Mouse (Mus musculus) G1E-ER4 (cell line): Measurements from ENCODE around the gene Bbs9. TPM values are rescaled to one million over a fixed set of nuclear protein-coding genes. Genes with fewer than 3 reads are reported as not detected.

Experiments used
- GATA1 ChIP-seq: IDR thresholded peaks from one replicate; pipeline ENCODE4 v1.8.0; 2012; ENCODE audit warnings: low read length, inconsistent platforms
- polyA plus RNA-seq: library from polyadenylated mRNA; stranded (reverse); fragments of >175 nt; gene quantifications from 2 replicates; pipeline ENCODE4 v1.2.3, GENCODE M21; 2012

The Bbs9 gene
- polyA plus RNA-seq, 1 experiment = 0.65 TPM

GRCm38 (mm10) chr9:22544349-22545341 is 69.1 kb downstream of the Bbs9 start:
- TF ChIP-seq GATA1 = no peak

GRCm38 (mm10) chr9:22551273-22551672 is 75.8 kb downstream of the Bbs9 start:
- TF ChIP-seq GATA1 = no peak

GRCm38 (mm10) chr9:22556076-22556475 is 80.6 kb downstream of the Bbs9 start:
- TF ChIP-seq GATA1 = no peak

GRCm38 (mm10) chr9:22557467-22557866 is 82.0 kb downstream of the Bbs9 start:
- TF ChIP-seq GATA1 = no peak

GRCm38 (mm10) chr9:22563612-22564347 is 88.3 kb downstream of the Bbs9 start:
- no peak for TF ChIP-seq GATA1

GRCm38 (mm10) chr9:22567726-22568125 is 92.2 kb downstream of the Bbs9 start:
- no peak for TF ChIP-seq GATA1

GRCm38 (mm10) chr9:22576426-22577139 is 101.1 kb downstream of the Bbs9 start:
- no peak for TF ChIP-seq GATA1

- no peak for TF ChIP-seq GATA1
Measured at GRCm38 (mm10) chr9:22578266-22578665, 102.8 kb downstream of the Bbs9 start.

- no peak for TF ChIP-seq GATA1
Measured at GRCm38 (mm10) chr9:22584221-22584620, 108.7 kb downstream of the Bbs9 start.

- TF ChIP-seq GATA1 = no peak
Measured at GRCm38 (mm10) chr9:22593032-22593431, 117.5 kb downstream of the Bbs9 start.

GRCm38 (mm10) chr9:22596650-22597049 is 121.1 kb downstream of the Bbs9 start:
- no peak for TF ChIP-seq GATA1

- no peak for TF ChIP-seq GATA1
Measured at GRCm38 (mm10) chr9:22613271-22613824, 137.8 kb downstream of the Bbs9 start.

GRCm38 (mm10) chr9:22619245-22619644 is 143.7 kb downstream of the Bbs9 start:
- no peak for TF ChIP-seq GATA1

- no peak for TF ChIP-seq GATA1
Measured at GRCm38 (mm10) chr9:22624966-22625365, 149.5 kb downstream of the Bbs9 start.

- no peak for TF ChIP-seq GATA1
Measured at GRCm38 (mm10) chr9:22626014-22626413, 150.5 kb downstream of the Bbs9 start.
